ENCODE assay signal across 20 mouse cellular contexts in genomic region chr6:83742761-83743160, GRCm38 (mm10). TPM values are rescaled to one million over a fixed set of nuclear protein-coding genes. Genes with fewer than 3 reads are reported as not detected.
DNase-seq lines count a peak whose midpoint lies in the region; ATAC-seq lines count a peak whose summit lies in the region.
"Had no signal": no experiment of that assay in that cellular context is flagged by ENCODE, and none has a peak within 500 bp of the region (broad histone marks: within the 10 kb centered on the region; RNA-seq: fewer than 3 reads in every experiment).

Gene Atp6v1b1, plus strand, starts transcription at chr6:83742990.

- H3K4me3 ChIP-seq in liver, embryonic 12.5 days = no peak within 1 kb of the TSS
- H3K4me3 ChIP-seq: left cerebral cortex, adult 2 months; neural tube, embryonic 15.5 days had no signal

- H3K27me3 ChIP-seq in liver, embryonic 12.5 days (replicated peaks) = peaks cover 53% of the 10 kb centered on the region

- no peak within 1 kb of the TSS for H3K4me2 ChIP-seq in liver, embryonic 12.5 days
- H3K4me2 ChIP-seq: lung, embryonic 14.5 days; neural tube, embryonic 15.5 days had no signal

- H3K36me3 ChIP-seq in liver, embryonic 12.5 days = no peaks in the 10 kb centered on the region
- H3K36me3 ChIP-seq: neural tube, embryonic 15.5 days had no signal

- H3K4me1 ChIP-seq in liver, embryonic 12.5 days = 0 out of 2 replicates have a peak, but pooled peaks cover 4% of the 10 kb centered on the region
- H3K4me1 ChIP-seq: neural tube, embryonic 15.5 days had no signal

- H3K27ac ChIP-seq in liver, embryonic 12.5 days = no peak within 1 kb of the TSS
- H3K27ac ChIP-seq: left cerebral cortex, adult 2 months; neural tube, embryonic 15.5 days had no signal

- WGBS in liver, embryonic 12.5 days (ENCODE audit: insufficient replicate concordance) = 43% methylated on average over 5 of the region's 5 CpGs

- ATAC-seq in liver, embryonic 12.5 days = peak; percentile 47; the same call in 1 of the 2 replicates
- ATAC-seq: inflammation-experienced regulatory T-cells, adult 6 months had no signal

- no peak within 1 kb of the TSS for H3K9ac ChIP-seq in liver, embryonic 12.5 days
- H3K9ac ChIP-seq: lung, embryonic 14.5 days; neural tube, embryonic 15.5 days had no signal

- no peaks in the 10 kb centered on the region for H3K9me3 ChIP-seq in liver, embryonic 12.5 days (replicated peaks)
- H3K9me3 ChIP-seq: neural tube, embryonic 15.5 days had no signal

- peak; percentile 52 to 66 for DNase-seq in cerebellum, postnatal 10 days
- no peak for DNase-seq in cerebellum, adult 11 months
- no peak for DNase-seq in liver
- peak; percentile 37 for DNase-seq in kidney, adult 18-20 months
- DNase-seq in kidney, postnatal 25 days = peak; percentile 50 to 83
- DNase-seq in adrenal gland, postnatal 4 days (ENCODE audit: low spot score in 2 of 2) = no peak
- DNase-seq in heart, adult 18-20 months = no peak
- DNase-seq: adrenal gland, adult 8-10 months; cerebellum, adult 9-10 months; embryo, embryonic 11 days; heart, postnatal 36 days; lung, embryonic 14.5 days; right cerebral cortex, postnatal 4 days; thymus, adult 18-20 months had no signal

RNA-seq across cellular contexts. Expression of gene Atp6v1b1, which starts in this region (rescaled TPM):
- not detected in 2 replicates for polyA plus RNA-seq in liver, embryonic 12.5 days (2016; fragmentation: Nextera tagmentation; extraction: Ambion mirVana)
- total RNA-seq in adrenal gland, postnatal 4 days (2021) = 10 to 100 TPM in 1 of 2 experiments, under 1 TPM in 1; 0.31 to 13.7 TPM
- total RNA-seq in heart, adult 18-20 months (2021) = under 1 TPM in 1 of 2 experiments, not detected in 1; 0.77 TPM
- total RNA-seq: adrenal gland, adult 8-10 months; heart, postnatal 36 days; megakaryocyte-erythroid progenitor cell, adult 5-6 weeks had no signal
- polyA plus RNA-seq: inflammation-experienced regulatory T-cells, adult 6 months; limb, embryonic 11.5 days; lung, embryonic 14.5 days; neural tube, embryonic 15.5 days had no signal

Comparison
In these comparisons a context has a peak if more than half of its experiments do, and no peak if none do; other contexts are left out.
1. DNase-seq: peak in cerebellum, postnatal 10 days (2 of 2), kidney, adult 18-20 months (single experiment) and kidney, postnatal 25 days (2 of 2); none in cerebellum, adult 11 months (single experiment), liver (single experiment), adrenal gland, postnatal 4 days (0 of 2) and heart, adult 18-20 months (0 of 2).
2. Peak in ATAC-seq in liver, embryonic 12.5 days; RNA of the gene not detected or under 1 TPM.